Mouse (Mus musculus) heart, adult 9 months (tissue): ENCODE data around the gene Gm12166.
"Not testable (repeated sequence)": the region's sequence is repeated elsewhere in the genome, so short reads cannot be mapped to it uniquely, and the experiment has no call there.

ENCODE experiments used
- DNase-seq, 2 experiments: peaks; one replicate each; pipeline ENCODE4 v3.0.0; 2022; ENCODE audit warnings: low spot score in 2 of 2

Gm12166 gene

GRCm38 (mm10) chr11:46054911-46055895 lies 3.1 kb upstream of the Gm12166 start:
- DNase-seq: no peak

- no peak for DNase-seq
Observed at GRCm38 (mm10) chr11:46054311-46054710, 2.2 kb upstream of the Gm12166 start.

GRCm38 (mm10) chr11:46053457-46053856 lies 1.3 kb upstream of the Gm12166 start:
- DNase-seq: not testable (repeated sequence)

- no peak for DNase-seq
Observed at GRCm38 (mm10) chr11:46047264-46047663, 4.9 kb downstream of the Gm12166 start.

DNA sequence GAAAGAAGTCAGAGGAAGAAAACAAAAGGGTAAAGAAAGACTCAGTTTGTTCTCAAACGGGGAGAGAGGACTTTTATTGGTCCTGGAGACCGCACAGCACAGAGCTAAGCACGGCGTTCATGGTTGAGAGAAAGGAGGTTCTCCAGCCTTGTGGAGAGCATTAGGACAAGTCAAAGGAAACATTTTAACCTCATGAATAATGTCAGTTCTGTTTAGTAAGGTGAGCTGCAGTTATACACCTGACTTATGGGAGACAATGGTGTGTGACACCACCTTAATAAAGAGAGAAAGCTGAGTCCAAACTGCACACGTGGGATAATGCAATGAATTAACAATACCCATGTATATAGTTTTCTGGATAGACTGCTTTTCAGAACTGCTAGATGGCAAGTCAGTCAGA lies 7.3 kb downstream of the Gm12166 start:
- no peak for DNase-seq

DNA sequence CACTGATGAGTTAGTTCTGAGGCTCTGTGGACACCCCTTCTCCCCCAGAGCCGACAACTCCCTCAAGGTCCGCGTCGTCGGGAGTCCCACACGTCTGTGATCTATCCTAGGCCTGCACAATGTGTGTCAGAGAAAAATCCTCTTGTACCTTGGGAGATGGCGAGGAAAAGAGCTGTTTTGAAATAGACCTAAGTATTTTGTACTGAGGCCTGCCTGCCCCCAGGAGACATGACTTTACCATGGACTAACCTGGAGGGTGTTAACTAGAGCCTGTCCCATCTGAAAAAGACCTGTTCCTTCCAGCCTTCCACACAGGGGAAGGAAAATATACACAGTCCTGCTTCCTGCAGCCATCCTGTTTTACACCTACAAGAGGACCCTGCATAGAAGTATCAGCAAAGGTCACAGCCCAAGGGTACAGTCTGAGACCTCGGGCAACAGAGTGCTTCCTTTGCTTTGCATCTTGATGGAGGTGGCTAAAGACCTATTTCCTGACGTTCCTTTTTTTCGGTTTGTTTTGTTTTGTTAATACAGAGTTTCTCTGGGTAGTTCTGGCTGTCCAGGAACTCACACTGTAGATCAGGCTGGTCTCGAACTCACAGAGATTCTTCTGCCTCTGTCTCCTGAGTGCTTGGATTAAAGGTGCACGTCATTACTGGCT lies 10.4 kb downstream of the Gm12166 start:
- no peak for DNase-seq

- no peak for DNase-seq
Observed at GRCm38 (mm10) chr11:46040841-46041556, 11.1 kb downstream of the Gm12166 start.

DNA sequence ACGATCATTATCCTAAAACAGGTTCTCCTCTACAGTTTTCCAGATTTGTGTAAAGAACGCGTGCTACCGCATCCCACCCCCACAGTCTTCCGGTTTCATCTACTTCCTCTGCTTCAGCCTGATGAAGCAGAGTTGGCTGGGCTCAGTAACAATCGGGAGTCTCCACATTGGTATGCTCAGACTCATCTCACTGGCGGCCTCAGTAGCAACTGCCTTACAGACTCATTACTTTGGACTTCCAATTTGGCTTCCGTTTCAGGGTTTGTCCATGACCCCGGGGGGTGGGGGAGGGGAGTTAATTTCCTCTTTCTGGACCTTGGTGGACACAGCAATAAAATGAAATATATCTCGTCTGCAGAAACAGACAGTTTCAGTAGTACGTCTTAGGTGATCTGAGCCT lies 12.8 kb downstream of the Gm12166 start:
- peak; percentile 21 to 52 for DNase-seq

DNA sequence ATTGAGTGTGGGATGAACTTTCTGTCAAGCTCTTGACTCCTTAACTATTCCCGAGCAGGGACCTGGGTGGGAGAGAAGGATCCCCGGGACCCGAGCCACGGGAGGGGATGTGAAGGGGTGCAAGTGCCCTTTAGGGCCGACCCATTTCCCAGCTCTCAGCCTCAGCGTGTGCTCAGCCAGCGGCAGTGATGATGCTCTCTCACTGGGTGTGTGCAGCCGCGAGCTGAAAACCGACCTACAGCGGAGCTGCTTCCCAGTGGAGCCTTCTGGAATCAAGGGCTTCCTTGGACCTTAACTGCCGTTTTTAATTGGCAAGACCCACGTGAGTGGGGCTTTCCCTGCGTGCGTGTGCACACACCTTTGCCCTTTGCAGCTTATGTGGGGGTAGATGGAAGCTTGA lies 13.2 kb downstream of the Gm12166 start:
- DNase-seq: no peak

DNA sequence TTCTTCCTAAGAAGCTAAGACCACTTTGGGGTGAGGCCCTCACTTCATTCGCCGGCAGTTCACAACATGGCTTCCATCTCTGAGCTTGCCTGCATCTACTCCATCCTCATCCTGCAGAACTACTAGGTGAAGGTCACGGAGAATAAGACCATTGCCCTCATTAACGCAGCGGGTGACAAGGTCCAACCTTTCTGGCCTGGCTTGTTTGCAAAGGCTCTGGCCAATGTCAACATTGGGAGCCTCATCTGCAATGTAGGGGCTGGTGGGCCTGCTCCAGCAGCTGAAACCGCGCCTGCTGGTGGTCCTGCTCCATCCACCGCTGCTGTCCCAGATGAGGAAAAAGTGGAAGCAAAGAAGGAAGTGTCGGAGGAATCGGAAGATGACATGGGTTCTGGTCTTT lies 15.7 kb downstream of the Gm12166 start:
- no peak for DNase-seq

DNA sequence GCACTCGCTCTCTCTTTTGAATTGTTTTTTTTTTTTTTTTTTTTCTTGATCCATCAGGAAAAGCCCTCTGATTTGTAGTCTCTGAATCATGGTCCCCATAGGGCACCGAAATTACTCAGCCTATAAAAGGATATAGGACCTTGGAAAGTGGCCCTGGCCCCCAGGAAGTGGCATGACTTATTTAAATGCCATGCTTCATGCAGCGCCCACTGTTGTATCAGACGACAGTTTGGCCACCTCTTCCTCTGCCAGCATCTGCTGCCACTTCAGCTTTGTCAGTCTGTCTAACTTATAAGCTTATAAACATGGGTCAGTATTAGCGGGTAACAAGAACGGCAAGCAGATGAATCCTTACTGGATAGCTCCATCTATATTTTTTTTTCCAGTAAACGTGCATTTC lies 19.2 kb downstream of the Gm12166 start:
- DNase-seq: no peak

GRCm38 (mm10) chr11:46031470-46031869 lies 20.7 kb downstream of the Gm12166 start:
- no peak for DNase-seq

DNA sequence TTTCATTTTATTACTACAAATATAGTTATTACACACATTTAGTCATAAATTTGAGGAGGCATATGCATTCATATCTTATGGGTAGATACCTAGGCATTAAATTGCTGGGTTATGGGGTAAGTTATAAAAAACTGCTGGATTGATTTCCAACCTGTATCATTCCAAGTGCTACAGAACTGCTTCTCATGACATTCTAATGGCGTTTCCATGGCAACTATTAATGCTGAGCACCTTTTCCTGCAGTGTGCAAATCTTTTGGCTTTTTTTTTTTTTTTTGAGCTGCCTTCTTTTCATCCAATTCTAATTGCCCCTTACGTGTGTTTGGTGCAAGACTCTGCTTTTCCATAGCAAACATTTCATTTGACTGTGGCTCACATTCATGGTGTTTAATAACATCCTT lies 22.1 kb downstream of the Gm12166 start:
- no peak for DNase-seq

DNA sequence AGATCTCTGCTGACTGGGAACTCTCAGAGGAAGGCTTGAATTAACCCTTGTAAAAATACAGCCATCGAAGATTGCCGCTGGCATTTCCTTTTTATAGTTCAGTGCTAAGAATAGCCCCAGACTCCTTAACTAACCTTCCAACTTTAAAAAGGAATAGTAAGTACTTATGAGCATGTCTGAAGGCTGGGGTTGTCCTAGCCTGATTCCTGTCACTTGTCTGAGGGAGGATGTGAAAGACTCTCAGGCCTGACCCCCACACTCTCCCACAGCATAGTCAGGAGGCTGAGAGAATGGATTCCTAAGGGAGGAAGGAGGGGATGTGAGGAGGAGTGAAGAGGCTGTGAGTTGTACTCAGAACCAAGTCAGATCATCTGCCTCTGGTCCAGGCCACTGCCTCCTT lies 22.6 kb downstream of the Gm12166 start:
- no peak for DNase-seq

DNA sequence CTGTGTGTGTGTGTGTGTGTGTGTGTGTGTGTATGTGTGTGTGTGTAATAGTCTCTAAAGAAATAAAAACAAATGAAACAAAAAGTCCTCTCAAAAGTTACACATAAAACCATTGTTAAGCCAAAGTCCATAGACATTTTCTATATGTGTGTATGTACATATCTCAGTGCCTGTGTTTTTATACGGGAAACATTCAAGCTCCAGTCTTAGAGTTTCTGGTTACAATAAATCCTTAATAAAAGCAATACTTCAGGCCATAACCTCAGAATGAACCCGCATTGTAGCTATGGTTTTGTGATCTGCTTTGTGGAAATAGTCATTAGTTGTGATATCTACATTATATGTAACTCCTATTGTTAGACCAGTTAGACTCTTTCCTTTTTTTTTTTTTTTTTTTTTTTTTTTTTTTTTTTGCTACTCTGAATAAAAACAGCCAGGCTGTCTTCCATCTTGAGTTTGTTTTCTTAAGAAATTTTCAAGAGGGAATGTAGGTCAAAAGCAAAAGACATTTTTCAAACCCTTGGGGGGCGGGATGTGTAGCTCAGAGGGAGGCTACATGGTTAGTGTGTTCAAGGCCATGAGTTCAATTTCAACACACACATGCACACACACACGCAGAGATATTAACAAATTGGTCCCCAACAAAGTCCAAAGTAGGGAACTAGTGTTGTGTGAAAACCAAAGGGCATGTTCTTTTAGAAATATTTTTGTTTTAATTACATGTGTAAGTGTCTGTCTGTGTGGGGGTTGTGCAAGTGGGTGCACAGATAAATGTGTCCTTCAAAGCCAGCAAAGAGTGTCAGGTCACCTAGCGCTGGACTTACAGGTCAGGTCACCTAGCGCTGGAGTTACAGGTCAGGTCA lies 23.9 kb downstream of the Gm12166 start:
- no peak for DNase-seq

- peak in 1 of 2 experiments; percentile 8 for DNase-seq
Observed at GRCm38 (mm10) chr11:46025962-46026392, 26.1 kb downstream of the Gm12166 start.

GRCm38 (mm10) chr11:46022983-46023382 lies 29.1 kb downstream of the Gm12166 start:
- no peak for DNase-seq

DNA sequence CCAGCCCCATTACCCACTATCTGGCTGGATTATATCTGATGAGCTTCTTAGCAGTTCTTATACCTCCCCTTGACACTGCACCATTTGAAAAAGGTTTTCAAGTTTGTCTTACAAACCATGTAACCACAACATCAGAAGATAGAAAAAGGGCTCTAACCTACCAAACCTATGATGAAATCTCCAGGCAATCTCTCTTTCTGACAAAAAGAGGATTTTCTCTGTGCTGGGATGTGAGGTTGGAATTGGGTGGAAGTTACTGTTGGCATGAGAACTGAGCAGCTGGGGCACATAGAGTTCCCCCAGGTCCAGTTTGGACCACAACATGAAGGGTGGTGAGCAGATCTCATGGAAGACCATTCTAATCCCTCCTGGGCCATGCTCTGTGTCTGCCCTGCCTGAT lies 30.3 kb downstream of the Gm12166 start:
- DNase-seq: no peak

- no peak for DNase-seq
Observed at GRCm38 (mm10) chr11:46020246-46020645, 31.9 kb downstream of the Gm12166 start.

DNA sequence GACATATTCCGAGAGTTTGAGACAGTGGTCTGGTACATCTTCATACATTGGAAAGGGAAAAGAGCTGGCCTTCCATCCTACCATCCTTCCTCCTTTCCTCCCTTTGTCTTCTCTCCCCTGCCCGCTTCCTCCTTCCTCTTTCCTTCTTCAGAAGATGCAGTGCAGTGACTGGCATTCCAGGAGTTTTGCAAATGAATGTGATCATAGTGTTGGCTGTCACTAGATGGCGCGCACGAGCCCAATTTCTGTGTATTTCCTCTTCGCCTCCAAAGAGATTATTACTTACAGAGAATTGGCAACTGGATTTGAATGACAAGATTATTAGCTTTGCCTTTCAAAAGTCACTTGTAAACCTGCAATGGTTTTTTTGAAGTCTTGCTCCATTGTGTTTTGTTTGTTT lies 36.1 kb downstream of the Gm12166 start:
- DNase-seq: peak in 1 of 2 experiments; percentile 50
